In genomic region chr7:67803015-67803856, GRCm38 (mm10) we compare ENCODE assay signal across 9 mouse cellular contexts. TPM values are rescaled to one million over a fixed set of nuclear protein-coding genes. Genes with fewer than 3 reads are reported as not detected.
DNase-seq lines count a peak whose midpoint lies in the region; ATAC-seq lines count a peak whose summit lies in the region.
"Had no signal": no experiment of that assay in that cellular context is flagged by ENCODE, and none has a peak within 500 bp of the region (broad histone marks: within the 10 kb centered on the region; RNA-seq: fewer than 3 reads in every experiment).

No protein-coding gene starts in this region.

- no peak overlapping the region for H3K27ac ChIP-seq in hindbrain, embryonic 13.5 days

- H3K9me3 ChIP-seq in hindbrain, embryonic 13.5 days = no peaks in the 10 kb centered on the region

- H3K4me2 ChIP-seq in hindbrain, embryonic 13.5 days = peak overlapping the region; percentile 58

- peak; percentile 69 for DNase-seq in R1 (ENCODE audit: low read depth, low spot score)
- DNase-seq in cerebellum, postnatal 14 days = peak; percentile 94 to 96
- peak; percentile 70 to 73 for DNase-seq in frontal cortex, postnatal 25 days (ENCODE audit: low spot score in 2 of 2)
- peak; percentile 68 to 80 for DNase-seq in layer of hippocampus, postnatal 14 days (ENCODE audit: low spot score in 2 of 2)
- DNase-seq in lung, postnatal 10 days = peak; percentile 94
- DNase-seq in ovary, postnatal 36 days (ENCODE audit: low spot score) = peak; percentile 86
- peak; percentile 80 for DNase-seq in thymus, postnatal 25 days

- WGBS in hindbrain, embryonic 13.5 days = 17% methylated on average over 28 of the region's 28 CpGs

- H3K4me3 ChIP-seq in hindbrain, embryonic 13.5 days = peak overlapping the region; percentile 36
- H3K4me3 ChIP-seq: myocyte had no signal

- peak; percentile 82 for ATAC-seq in hindbrain, embryonic 13.5 days (ENCODE audit: low FRiP score)

- H3K9ac ChIP-seq in hindbrain, embryonic 13.5 days = peak overlapping the region; percentile 63; the same call in 1 of the 2 replicates

- H3K4me1 ChIP-seq in hindbrain, embryonic 13.5 days (replicated peaks) = peaks cover 9% of the 10 kb centered on the region

- H3K36me3 ChIP-seq in hindbrain, embryonic 13.5 days = no peaks in the 10 kb centered on the region

- peaks cover 19% of the 10 kb centered on the region; the same call in 1 of the 2 replicates for H3K27me3 ChIP-seq in hindbrain, embryonic 13.5 days

RNA-seq across cellular contexts. Expression of gene Synm, which starts 43.7 kb away (rescaled TPM):
- polyA plus RNA-seq in hindbrain, embryonic 13.5 days (2015; fragmentation: Nextera tagmentation; extraction: Ambion mirVana) = 5.2 and 7.0 TPM in 2 replicates
- total RNA-seq in layer of hippocampus, postnatal 14 days (2021) = 10 to 100 TPM; 23.1 to 24.4 TPM
